Mouse (Mus musculus) inflammation-experienced regulatory T-cells, adult 16 weeks (primary cell): ENCODE measurements around the gene Olfr1484. TPM values are rescaled to one million over a fixed set of nuclear protein-coding genes. Genes with fewer than 3 reads are reported as not detected.

Source experiments
- polyA plus RNA-seq: library from polyadenylated mRNA; unstranded; fragments of 100-300 nt; shearing (Covaris generic); gene quantifications from one replicate; pipeline ENCODE4 v1.2.1, GENCODE M21; 2017

Olfr1484 gene
- not detected for polyA plus RNA-seq

DNA sequence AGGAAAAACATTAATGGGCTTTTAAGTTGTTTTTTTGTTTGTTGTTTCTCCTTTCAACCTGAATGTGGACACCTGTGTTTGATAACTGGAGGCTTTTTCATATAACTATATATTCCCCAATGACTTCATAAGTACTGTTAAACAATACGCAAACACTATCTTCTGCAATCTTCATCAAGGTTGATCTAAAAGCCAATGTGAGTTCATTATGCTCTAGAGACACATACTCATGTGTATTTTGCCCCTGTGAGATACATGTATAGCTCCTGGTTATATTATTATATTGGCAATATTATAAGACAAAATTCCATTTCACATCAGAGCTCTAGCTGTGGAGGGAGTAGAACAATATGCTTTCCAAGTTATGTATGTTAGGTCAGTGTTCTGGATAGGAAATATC, at the start of gene Olfr1484:
Olfr1484 (plus strand) TSS at position 301 of the 400 bp plus-strand sequence.

DNA sequence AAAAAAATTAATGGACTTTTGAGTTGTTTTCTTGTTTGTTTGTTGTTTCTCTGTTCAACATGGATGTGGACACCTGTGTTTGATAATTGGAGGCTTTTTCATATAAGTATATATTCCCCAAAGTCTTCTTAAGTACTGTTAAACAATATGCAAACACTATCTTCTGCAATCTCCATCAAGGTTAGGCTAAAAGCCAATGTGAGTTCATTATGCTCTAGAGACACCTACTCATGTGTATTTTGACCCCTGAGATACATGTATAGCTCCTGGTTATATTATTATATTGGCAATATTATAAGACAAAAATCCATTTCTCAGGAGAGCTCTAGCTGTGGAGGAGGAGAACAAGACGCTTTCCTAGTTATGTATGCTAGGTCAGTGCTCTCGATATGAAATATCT, 33.8 kb downstream of the Olfr1484 start, which contains the start of gene Olfr1487:
Olfr1487 (plus strand) TSS at position 301 of the 400 bp plus-strand sequence.

DNA sequence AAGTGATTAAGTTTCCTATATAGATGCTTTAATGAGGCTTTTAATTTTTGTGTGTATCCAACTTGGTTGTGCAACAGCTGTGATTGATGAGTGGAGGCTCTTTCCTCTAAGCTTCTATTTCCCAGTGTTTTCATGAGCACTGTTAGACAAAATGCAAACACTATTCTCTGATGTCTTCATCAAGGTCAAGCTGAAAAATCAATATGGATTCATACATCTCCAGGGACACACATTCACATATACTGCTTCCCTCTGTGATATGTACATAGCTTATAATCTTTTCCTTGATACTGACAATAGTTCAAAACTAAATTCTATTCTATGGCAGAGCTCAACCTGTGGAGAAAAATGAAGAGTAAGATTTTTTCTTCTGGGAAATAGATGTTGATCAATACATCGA, 48.0 kb downstream of the Olfr1484 start, which contains the start of gene Olfr1489:
Olfr1489 (plus strand) TSS at position 301 of the 400 bp plus-strand sequence.

Other genes with a start within 250 kb of the Olfr1484 start
- not detected for gene Olfr1466, start 244.6 kb upstream of the Olfr1484 start, polyA plus RNA-seq
- not detected for gene Olfr1467, start 221.3 kb upstream of the Olfr1484 start, polyA plus RNA-seq
- not detected for gene Olfr1469, start 175.7 kb upstream of the Olfr1484 start, polyA plus RNA-seq
- not detected for gene Olfr1471, start 140.1 kb upstream of the Olfr1484 start, polyA plus RNA-seq
- not detected for gene Olfr1472, start 127.4 kb upstream of the Olfr1484 start, polyA plus RNA-seq
- gene Olfr1474, start 113.9 kb upstream of the Olfr1484 start, polyA plus RNA-seq = not detected
- not detected for gene Olfr1475, start 103.3 kb upstream of the Olfr1484 start, polyA plus RNA-seq
- gene Olfr1477, start 83.0 kb upstream of the Olfr1484 start, polyA plus RNA-seq = not detected
- gene Olfr1480, start 55.6 kb upstream of the Olfr1484 start, polyA plus RNA-seq = not detected
- not detected for gene Olfr1487, start 33.9 kb downstream of the Olfr1484 start, polyA plus RNA-seq
- not detected for gene Olfr1489, start 48.1 kb downstream of the Olfr1484 start, polyA plus RNA-seq
- not detected for gene Olfr1490, start 67.6 kb downstream of the Olfr1484 start, polyA plus RNA-seq
- not detected for gene Olfr1491, start 113.8 kb downstream of the Olfr1484 start, polyA plus RNA-seq
- gene Olfr1493-ps1, start 139.8 kb downstream of the Olfr1484 start, polyA plus RNA-seq = not detected
- gene Olfr1494, start 156.2 kb downstream of the Olfr1484 start, polyA plus RNA-seq = not detected
- gene Olfr1495, start 181.1 kb downstream of the Olfr1484 start, polyA plus RNA-seq = not detected
- gene Olfr1496, start 194.4 kb downstream of the Olfr1484 start, polyA plus RNA-seq = not detected
- gene Olfr1497, start 214.7 kb downstream of the Olfr1484 start, polyA plus RNA-seq = not detected
- gene Olfr1499, start 235.9 kb downstream of the Olfr1484 start, polyA plus RNA-seq = not detected
- not detected for gene Olfr1500, start 247.0 kb downstream of the Olfr1484 start, polyA plus RNA-seq